Mouse (Mus musculus): ENCODE measurements at regions not wholly inside any gene's neighbourhood (a gene's known extent, or its start where the extent isn't known, plus 50 kb on each side); places are given as distances from the start of the nearest gene placed in this dataset.
A peak's percentile ranks its signal among the peaks of the same experiment; 100 is the strongest.
"Not testable (repeated sequence)": the region's sequence is repeated elsewhere in the genome, so short reads cannot be mapped to it uniquely, and the experiment has no call there.

DNA sequence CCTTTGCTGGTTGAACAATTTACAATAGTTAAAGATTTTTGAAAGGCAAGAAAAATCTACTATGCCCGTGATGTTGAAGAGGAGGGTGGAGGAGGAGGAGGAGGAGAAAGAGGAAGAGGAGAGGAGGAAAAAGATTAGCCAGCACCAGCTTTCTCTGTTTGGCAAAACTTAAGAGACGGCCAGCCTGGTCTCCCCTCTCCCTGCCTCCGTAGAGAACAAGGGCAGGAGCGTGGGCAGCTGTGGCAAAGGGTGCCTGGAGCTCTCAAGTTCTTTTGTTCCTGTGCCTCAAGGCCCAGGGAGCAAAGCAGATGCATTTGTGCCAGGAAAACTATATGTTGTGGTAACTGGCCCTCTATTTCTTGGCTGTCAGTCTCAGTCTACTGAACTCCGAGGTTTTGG is 202.5 kb upstream of the Daam1 start:
- DNase-seq: no peak

DNA sequence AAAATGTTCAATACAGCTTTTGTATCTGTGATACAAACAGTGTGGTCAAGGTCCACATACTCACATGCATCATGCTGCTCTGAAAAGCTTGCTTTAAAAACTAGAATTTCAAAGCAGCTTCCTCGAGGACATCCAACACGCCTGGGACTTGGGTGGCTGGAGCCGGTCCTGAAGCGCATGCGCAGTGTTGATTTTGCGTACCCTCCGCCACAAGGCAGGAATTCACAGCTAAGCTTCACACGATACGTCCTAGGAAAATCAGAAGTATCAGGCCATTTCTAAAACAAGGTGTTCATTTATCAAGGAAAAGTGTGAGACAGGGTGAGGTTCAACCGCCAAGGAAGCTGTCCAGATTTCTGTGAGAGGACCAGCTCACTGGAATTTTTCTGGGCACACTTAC is 202.1 kb upstream of the Daam1 start:
- no peak for DNase-seq

DNA sequence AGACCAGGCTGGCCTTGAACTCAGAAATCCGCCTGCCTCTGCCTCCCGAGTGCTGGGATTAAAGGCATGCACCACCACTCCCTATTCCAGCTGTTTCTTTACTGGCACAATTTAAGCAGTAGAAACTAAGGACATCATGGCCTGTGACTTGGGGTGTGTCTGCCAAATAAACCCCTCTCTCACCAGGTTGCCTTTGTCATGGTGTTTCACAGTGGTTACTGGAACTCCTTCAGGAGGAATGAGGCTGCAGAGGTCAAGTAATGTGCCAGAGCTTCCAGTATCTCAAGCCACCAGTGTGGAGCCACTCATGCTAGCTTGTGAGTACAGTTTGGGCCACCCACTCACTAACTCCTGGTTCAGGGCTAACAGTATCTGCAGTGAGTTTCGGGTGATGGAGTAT is 200.5 kb upstream of the Daam1 start:
- DNase-seq: no peak

DNA sequence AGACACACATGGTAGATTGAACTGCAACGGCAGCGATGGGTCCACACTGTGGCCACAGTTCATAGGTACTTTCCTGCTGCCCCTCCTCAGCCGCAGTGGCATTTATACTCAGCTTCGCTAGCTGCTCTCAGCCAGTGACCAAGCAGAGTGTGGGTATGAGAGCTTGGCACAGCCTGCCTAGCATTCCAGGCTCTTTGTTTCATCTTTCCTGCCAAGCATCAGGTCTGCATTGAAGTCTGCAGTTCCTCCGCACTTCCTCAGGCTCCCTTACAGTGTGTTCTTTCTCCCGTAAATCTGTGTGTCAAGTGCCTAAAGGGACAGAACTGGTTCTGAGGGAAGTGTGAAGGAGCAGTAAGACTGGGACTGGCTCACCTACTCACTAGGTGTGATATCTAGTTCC is 194.6 kb upstream of the Daam1 start:
- DNase-seq: no peak

DNA sequence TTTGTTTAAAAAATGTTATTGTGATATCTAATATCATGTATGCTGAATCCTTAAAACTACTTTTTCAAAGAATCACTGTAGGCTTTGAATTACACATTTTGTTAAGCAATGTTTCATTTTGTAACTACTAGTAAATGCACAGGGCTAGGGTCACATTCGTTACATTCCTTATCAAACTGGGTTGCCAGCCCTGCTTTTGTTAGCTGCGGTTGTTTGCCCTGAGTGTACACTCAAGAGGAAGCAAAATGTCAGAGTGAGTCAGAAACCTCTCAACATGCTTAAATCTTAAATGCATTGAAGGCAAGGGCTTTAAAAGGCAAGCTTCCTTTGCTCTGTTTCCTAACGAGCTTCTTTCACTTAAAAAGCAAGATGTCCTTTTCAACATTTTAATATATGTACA is 193.6 kb upstream of the Daam1 start:
- DNase-seq: no peak

DNA sequence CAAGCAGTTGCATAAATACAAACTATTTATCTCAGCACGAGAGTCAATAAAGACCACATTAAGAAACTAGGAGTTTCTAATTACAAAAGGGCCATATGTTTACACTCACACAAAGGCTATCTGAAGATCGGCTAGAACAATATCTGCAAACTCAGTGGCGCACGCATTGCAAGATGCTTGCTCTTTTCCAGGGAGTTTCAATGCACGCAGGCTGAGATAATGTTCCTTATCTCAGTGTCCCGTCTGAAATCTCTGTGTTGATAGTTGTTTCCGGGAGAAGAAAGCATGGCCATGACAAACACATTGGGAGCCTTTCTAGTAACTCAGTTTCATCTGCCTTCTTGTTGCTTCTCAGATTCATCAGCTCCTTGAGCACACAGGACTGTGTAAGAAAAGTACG is 192.6 kb upstream of the Daam1 start:
- DNase-seq: no peak

DNA sequence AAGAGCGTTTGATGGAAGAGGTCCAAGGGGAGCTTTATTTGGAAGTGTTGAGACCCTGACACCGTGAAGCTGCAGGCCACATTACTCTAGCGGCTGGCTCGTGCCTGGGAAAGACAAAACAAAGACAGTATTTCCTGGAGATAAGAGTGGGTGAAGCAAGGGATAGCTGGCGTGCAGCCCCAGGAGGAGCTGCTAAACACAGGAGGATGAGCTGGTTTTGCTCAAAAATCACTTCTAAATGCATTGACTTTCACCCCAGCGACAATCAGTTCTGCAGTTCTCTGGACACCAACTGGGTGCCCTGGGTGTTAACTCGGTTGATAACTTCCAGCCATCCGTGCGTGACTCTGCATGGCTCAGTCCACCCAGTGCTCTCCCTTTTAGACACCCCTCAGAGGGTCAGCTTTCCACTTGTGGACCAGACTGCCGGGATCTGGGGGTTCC is 190.8 kb upstream of the Daam1 start:
- DNase-seq: no peak

DNA sequence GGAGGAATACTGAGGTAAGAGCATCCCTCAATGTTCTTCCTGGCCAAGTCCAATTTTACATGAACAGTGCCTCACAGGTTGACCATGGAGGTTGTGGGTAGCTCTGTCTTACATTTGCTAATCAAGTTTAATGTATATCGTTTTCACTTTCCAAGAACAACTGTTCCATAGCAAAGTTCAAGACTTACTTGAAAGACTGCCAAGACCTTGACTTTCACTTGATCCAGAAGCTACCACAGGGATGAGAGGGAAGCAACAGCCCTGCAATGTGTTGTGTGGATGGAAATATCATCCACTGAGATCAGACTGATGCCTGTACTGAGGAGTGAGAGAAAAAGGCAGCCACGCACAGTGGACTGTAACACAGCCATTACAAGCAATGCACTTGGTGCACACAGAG is 189.4 kb upstream of the Daam1 start:
- no peak for DNase-seq

DNA sequence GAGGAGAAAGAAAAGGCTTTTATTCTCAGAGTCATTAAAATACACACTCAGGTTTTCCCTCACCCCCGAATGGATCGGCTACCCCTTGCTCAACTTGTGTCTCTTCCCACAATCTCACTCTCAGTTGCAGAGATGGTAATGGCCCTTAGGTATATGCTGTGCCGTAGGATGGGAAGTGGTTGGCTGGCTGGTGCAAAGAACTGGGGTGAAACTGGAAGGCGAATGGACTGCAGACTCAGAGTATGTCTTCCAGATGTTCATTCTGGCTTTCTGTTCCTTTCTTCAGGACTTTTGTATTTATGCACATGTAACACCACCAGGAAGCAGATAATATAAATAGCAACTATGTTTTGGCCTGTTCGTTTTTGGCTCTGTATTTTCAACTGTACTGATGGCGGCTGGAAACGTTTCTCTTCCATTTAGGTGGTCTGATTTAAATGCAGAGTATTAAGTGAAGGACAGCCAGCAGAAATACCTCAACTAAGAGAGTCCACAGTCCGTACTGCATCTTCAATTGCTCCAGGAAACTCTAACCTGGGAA is 188.0 kb upstream of the Daam1 start:
- DNase-seq: no peak

DNA sequence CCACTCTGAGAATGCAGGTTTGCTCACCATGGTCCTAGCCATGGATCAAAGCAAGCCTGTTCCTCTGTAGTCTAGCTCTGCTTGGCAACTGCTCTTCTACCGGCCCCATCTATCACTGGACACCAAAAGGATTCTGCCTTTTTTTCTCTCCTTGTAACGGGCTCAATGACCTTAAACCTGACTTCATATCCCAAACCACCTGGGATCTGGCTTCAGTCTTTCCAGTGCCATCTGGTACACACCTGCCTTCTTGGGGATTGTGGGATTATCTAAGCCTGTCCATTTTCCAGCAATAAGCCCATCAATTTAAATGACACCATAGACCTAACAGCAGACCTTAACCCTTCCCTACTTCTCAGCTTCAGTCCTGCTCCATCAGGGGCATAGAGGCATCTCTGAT is 179.6 kb upstream of the Daam1 start:
- DNase-seq: no peak

DNA sequence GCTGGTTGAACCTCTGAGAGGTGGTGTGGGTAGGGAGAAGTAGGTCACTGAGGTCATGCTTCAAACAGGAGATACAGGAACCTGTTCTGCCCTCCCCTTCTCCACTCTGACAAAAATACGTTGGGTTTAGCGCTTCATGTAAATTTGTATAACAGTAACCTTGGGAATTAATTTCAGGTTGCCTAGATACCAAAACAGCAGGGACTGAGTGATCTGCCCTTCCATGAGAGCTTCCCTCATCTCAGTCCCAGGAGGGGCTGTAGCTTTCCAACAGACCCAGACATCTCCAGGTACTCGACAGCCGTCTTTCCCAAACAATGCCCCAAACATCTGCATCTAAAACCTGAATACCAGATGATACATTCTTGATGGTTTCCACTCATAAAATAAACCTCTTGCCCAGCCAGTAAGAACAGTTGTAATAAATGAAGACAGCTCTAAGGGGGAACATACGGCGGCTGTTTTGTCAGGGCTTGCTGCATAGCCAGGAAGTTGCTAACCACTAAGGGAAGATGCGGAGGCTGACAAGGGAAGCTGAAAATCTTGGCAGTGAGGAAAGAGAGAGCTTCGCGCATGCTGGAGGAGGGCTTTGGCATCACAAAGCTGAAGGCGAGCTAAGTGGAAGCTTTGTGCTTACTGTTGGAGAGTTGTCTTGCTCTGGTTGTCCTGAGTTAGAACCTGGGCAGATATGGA is 137.4 kb upstream of the Daam1 start:
- DNase-seq: no peak

DNA sequence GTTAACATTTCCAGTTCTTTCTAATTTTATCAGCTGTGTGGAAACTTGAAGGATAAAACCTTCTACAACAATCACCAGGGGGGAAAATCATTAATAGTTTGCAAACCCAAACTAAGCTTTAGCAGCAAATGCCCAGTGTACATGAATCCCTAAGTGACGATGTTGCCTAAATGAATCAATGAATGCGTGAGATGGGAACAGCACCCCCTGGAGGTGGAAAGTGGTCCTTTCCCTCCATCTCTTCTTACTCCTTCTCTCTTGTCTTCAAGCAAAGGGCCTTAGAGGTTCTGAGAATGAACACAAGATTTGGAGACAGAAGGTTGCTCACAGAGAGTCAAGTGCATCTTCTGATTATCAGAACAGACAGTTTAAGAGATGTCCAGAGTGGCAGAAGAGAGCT is 129.1 kb upstream of the Daam1 start:
- peak; percentile 7 for DNase-seq

DNA sequence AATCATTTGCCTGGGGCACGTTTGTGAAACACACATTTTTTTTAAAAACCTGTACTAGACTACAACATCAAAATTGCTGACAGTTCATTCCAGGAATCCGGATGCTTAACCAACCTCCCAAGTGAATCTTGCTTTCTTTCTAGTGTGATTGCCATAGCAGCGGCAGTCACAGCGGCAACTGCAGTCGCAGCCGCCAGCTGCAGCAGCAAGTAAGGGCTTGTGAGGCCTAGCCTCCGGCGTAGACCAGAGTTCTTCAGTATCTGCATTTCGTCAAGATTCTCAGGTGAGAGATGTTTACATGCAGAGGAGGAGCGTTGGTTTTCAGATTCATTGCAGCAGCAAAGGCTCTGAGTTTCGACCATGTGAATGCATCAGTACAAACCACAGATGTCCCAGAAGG is 128.7 kb upstream of the Daam1 start:
- no peak for DNase-seq

DNA sequence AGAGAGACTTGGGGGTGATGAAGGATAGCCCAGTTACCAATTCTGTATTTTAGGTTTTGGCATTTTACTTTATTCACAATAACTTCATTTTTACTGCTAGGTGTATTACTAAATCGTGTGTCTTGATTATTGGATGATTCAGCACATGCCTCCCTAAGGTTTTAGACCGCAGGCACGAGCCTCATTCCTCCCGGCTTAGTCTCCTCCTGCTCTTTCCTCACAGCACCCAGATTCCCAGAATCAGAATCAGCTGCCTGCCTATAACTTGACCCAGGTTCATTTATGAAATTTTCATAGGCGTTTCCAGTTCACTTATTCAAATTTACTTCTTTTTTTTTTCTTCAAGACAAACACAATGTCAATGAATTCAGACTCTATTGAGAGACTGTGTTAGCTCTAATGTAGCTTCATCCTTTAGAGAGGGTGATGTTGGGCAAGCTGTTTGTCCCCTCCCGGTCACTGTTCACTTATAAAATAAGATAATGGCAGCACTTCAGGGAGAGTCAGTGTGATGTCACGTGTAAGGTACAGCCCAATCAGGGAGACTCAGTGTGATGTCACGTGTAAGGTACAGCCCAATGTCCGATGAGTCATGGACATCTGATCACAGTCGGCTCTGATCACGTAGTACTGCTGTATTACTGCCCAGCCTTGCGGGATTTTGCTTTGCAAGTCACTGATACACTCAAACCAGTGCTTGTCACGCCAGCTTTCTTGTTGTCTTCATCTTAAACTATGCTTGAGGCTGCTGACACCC is 127.6 kb upstream of the Daam1 start:
- no peak for DNase-seq

DNA sequence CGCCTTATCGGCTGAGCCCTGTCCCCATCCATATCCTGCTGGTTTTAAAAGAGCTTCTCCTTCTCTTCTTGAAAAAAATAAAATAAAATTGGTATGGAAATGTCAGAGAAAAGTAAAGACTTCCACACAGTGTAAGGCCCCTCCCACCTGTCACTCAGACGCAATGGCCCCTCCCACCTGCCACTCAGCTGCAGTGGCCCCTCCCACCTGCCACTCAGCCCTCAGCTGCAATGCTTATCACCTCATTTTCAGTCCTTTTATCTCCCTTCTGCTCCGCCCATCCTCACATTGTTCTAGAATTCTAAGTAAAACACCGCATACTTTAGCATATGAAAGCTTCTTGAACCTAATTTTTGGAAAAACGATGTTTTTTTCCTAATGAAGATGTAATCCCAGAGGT is 126.4 kb upstream of the Daam1 start:
- peak; percentile 13 for DNase-seq

DNA sequence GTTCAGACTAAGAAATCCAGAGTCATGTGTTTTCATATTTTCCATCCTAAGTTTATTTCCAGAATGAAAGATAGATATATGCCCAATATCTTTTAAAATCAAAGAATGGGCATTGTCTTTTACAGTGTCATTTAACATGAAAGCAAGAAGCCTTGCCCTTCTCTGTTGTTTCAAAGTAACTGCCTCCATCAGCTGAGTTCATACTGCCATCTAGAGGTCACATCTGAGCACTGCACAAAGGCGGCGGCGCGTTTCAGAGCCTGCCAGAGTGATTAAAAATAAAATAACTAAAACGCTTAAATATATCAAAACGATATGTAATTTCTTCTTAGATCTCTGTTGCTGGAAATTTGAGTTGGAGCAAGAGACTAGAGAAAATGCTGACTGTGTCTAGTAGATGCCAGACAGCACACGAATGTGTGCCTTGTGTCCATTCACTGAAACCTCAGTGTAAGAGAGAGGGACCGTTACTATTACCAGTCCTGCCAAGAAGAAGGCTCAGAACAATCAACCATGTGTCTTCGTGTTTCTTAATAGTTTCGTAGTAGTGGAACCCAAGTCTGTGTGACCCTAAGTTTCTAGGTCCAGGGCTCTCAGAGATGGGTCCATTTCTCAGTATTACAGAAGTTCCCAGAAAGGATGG is 123.0 kb upstream of the Daam1 start:
- peak; percentile 39 for DNase-seq

DNA sequence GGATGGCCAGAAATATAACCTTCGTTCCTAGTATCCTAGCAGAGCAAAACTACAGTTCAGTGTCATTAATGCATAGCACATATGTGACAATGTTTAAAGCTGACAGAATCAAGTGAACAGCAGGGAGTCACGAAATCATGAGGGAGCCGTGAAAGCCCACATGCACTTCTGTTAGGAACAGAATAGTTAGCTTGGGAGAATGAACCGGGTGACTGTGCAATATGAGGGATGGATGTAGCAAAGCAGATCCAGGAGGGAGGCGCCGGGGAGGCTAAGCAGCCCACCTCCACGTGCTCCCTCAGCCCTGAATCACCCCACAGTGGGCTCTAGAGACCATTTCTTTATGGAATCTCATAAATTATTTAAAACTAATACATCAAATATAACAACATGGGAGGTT is 116.3 kb upstream of the Daam1 start:
- no peak for DNase-seq

DNA sequence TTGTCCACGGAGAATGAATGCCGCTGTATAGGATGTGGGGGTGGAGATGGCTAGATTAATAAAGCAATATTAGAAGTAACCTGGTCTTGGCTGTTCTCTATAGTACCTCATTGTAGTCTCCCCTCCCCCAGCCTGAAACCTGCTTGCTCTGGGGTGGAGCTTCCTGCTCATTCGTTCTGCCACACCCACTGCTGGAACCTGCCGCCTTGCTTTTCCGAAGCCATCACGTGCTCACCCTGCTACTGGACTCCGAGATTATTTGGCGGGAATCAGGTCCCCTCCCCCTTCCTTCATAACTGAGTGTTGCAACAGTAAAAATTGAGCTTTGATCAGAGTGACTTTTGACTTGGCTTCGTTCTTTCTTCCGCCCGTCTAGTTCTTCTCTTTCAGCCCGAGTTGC is 112.5 kb upstream of the Daam1 start:
- DNase-seq: not testable (repeated sequence)

DNA sequence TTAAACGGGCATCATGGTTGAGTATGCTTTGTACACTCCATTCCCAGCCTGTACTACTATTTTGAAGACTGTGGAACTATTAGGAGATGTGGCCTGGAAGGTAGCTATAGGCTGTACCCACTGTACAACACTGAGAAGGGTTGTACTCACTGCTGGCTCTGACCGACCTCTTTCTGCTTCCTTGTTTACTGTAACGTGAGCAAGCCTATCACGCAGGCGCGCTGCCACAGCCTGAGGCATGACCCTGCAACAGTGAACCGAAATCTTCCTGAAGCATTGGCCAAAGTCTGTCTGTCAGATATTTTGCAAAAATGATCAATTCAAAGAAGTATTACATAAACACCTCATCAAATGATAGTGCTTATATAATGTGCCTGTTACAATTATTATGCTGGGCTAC is 112.0 kb upstream of the Daam1 start:
- no peak for DNase-seq

DNA sequence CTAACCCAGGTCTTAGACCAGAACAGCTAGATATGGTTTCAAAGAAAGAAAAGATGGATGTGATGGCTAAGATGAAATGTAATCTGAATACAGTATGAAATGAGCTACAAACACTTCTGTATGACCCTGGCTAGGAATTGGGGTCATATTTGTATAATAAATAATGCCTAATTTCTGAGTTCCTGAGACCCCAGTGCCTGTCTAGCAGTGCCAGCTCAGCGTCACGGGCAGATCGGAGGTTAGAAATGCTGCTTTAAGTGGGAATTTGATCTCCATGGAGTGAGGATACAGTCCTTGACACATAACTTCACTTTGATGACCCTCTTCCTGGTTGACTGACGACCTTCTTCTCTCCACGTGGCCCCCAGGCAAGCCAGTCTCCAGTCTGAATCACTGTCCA is 105.7 kb upstream of the Daam1 start:
- no peak for DNase-seq

DNA sequence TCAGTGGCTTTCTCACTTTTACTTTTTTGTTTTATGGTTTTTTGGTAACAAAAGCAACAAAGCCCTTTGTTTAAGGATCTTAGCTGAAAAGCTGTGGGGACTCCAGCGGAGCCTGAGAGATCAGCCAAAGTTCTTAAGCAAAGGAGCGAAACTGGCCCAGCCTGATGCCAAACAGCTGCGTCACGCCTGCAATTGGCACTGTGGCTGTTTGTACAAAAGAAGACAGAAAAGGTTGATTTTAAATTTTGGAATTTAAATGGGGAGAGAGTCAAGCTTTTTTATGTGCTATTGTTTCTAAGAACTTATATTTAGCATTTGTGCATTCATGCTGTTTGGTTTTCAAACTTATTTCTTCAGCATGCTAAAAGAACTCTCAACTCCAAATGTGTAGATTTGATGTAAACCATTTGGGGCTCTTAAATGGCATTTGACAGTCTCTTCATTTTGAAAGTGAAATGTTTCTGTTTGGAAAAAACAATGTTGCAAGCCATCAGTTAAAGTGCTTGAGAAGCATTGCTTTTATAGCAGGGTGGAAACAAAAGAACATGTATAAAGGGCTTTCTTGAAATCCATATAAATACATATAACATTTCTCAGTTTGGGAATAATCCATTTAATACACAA is 105.1 kb upstream of the Daam1 start:
- DNase-seq: no peak

DNA sequence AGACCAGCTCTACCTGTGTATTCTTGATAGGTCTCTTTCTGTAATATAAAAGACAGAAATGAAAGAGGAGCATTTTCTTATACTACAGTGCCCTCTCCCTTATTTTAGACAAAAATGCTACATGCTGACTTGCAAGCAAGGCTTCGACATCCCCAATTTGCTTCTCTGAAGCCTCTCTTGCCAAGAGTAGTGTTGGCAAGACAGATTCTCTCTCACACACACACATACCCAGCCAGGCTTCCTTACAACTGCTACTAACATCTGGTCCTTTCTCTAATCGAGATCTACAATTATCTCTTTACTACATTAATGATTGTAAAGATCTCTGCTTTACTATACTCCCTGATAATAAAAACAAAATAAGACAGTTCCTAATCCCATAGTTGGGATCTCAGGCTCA is 87.5 kb upstream of the Daam1 start:
- no peak for DNase-seq

DNA sequence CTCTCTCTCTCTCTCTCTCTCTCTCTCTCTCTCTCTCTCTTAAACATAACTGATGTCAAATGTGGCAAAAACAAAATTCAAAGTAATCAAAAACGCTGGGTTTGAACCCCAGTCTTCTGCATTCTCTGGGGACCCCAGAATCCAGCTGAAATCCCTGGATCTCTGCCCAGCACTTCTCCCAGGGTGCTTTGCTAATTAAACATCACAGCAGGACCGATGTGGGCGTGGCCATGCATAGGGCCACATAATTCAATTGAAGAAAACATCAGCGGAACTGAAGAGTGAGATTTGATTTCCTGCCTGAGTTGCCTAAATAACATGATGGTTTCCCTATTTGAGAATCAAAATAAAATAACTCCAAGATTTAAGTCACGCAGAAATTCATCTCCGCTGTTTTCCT is 84.9 kb upstream of the Daam1 start:
- no peak for DNase-seq

DNA sequence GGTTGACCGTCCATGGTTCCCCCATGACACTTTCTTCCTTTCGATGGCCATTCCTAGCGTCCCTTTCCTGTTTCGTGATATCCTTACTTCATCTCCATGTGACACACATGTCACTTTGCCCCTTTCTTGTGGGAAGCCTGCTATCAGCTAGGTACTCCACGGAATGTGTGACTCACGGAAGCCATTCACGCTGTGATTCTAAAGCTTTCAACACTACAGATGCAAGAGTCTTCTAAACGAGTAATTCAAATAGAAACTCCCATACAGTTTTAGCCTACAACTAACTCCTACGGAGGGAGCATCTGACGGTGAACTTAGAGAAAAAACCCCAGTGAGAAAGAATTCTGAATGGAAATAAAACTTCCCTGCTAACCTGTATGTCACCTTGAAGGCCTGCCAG is 83.5 kb upstream of the Daam1 start:
- DNase-seq: no peak

Data from thymus, postnatal 14 days (tissue).